Mouse (Mus musculus): ENCODE measurements around the gene Eaf2. TPM values are rescaled to one million over a fixed set of nuclear protein-coding genes. Genes with fewer than 3 reads are reported as not detected.
"Not testable (repeated sequence)": the region's sequence is repeated elsewhere in the genome, so short reads cannot be mapped to it uniquely, and the experiment has no call there.

The Eaf2 gene
- polyA plus RNA-seq, 1 experiment from 2014 or later = 2.2 TPM

DNA sequence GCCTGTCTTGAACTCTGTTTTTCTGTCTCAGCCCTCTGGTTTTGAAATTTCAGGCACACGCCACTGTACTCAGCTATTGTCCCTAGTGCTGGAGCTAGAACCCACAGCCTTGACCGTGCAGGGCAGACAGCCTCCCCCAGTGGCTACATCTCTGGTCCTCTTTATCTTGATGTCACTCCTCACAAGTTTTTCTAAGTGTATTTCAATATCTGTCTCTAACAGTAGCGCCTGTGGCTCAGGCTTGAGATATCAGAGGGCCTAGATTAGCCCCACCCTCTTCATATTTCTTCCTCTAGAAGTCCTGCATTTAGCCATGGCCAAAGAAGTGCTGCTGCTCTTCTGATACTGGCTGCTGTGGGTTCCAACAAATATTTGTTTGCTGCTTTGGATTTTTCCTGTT lies 15.8 kb upstream of the Eaf2 start:
- Histone ChIP-seq H3K36me3 (peaks cover 21% of the 10 kb centered on the region), H3K4me1 (replicated peaks) (no peaks in the 10 kb centered on the region), H3K27me3 (replicated peaks) (no peaks in the 10 kb centered on the region), H3K9me3 (no peaks in the 10 kb centered on the region), H3K27ac (no peak overlapping the region), H3K4me2 (replicated peaks) (no peak overlapping the region), H3K4me3 (replicated peaks) (no peak overlapping the region), H3K9ac (no peak overlapping the region)
- ATAC-seq = peak; percentile 51; the same call in 1 of the 2 replicates
- 89% methylated on average over 3 of the region's 3 CpGs for WGBS

DNA sequence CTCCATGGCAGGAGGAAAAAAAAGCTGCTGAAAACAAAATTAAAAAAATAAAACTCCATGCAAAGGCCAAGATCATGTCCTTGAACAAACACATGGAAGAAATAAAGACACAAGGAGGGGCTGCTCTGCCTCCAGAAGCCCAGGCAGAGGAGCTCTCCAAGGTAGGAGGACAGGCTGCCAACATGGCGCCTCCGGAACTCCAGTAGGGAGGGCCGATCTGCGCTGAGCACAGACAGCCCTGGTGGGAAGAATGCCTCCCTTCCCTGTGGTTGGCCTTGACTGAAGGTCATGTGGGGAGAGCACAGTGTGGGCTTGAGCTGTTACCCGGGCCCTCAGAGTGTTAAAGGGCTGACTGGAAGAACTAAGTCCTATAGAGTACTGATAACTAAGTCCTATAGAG lies 12.7 kb upstream of the Eaf2 start:
- no peaks in the 10 kb centered on the region for H3K9me3 ChIP-seq
- H3K4me1 ChIP-seq (replicated peaks) = no peaks in the 10 kb centered on the region
- H3K27ac ChIP-seq = no peak overlapping the region
- H3K27me3 ChIP-seq (replicated peaks) = no peaks in the 10 kb centered on the region
- H3K4me2 ChIP-seq (replicated peaks) = no peak overlapping the region
- no peak overlapping the region for H3K9ac ChIP-seq
- H3K4me3 ChIP-seq (replicated peaks) = no peak overlapping the region
- no peak for ATAC-seq
- H3K36me3 ChIP-seq = peaks cover 21% of the 10 kb centered on the region
- WGBS = 82% methylated on average over 5 of the region's 5 CpGs

- Histone ChIP-seq H3K4me3 (replicated peaks) (no peak overlapping the region), H3K4me1 (replicated peaks) (no peaks in the 10 kb centered on the region), H3K4me2 (replicated peaks) (no peak overlapping the region), H3K36me3 (peaks cover 13% of the 10 kb centered on the region), H3K27me3 (replicated peaks) (no peaks in the 10 kb centered on the region), H3K9me3 (no peaks in the 10 kb centered on the region), H3K9ac (no peak overlapping the region), H3K27ac (no peak overlapping the region)
- ATAC-seq = no peak
- WGBS = 93% methylated on average over 11 of the region's 11 CpGs
Measured at GRCm38 (mm10) chr16:36885912-36886311, 11.1 kb upstream of the Eaf2 start.

- ATAC-seq = no peak
- Histone ChIP-seq H3K36me3 (peaks cover 11% of the 10 kb centered on the region), H3K27me3 (replicated peaks) (no peaks in the 10 kb centered on the region), H3K4me1 (replicated peaks) (no peaks in the 10 kb centered on the region), H3K27ac (no peak overlapping the region), H3K9me3 (no peaks in the 10 kb centered on the region), H3K9ac (no peak overlapping the region), H3K4me3 (replicated peaks) (no peak overlapping the region), H3K4me2 (replicated peaks) (no peak overlapping the region)
- 89% methylated on average over 4 of the region's 4 CpGs for WGBS
Measured at GRCm38 (mm10) chr16:36884881-36885280, 10.1 kb upstream of the Eaf2 start.

DNA sequence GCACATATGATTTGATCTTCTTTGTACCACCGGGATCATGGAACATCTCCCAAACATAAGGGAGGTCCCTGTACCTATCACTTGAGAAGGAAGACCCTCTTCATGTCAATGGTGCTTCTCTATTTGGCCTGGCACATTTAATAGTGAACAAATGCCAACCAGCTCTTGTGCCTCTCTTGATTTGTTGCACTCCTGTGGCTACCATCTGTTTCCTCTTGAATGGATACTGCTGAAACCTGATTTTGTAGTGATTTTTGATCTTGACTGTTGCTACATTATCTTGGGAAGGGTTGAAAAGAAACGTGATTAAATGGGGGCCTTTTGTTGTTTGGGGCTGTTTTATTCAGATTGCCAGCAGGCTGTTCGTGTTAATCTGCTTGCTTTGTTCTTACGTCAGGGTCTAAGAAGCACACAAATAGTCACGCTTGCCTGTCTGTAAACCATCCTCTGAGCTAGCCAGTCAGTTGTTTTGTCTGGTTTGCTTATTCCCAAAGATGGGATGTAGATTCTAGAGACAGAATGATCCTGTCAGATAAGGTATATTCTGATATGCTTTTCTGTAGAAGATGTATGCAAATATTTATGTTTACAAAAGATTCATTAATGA lies 8.0 kb upstream of the Eaf2 start:
- Histone ChIP-seq H3K27ac (no peak overlapping the region), H3K9ac (no peak overlapping the region), H3K4me1 (replicated peaks) (0 out of 2 replicates have a peak, but pooled peaks cover 3% of the 10 kb centered on the region), H3K9me3 (no peaks in the 10 kb centered on the region), H3K36me3 (peaks cover 9% of the 10 kb centered on the region; the same call in 1 of the 2 replicates), H3K4me3 (replicated peaks) (no peak overlapping the region), H3K4me2 (replicated peaks) (no peak overlapping the region), H3K27me3 (replicated peaks) (no peaks in the 10 kb centered on the region)
- WGBS = 78% methylated on average over 5 of the region's 5 CpGs
- no peak for ATAC-seq

DNA sequence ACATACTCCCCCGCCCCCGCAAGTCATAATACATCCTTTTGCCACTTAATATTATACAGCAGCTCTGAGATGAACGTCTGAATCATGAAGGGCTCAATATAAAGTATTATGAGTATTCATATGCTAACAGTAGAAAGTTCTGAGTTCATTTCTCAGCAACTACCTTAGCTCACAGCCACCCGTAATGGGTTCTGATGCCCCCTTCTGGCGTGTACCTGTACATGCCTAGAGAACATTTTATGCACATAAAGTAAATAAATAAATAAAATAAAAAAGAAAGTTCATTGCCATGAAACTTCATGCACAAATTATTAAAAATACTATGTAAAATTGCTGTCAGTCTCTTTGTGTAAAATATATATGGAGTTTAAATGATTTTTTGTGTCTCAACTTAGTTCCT lies 2.5 kb upstream of the Eaf2 start:
- H3K9ac ChIP-seq = no peak overlapping the region
- no peaks in the 10 kb centered on the region for H3K9me3 ChIP-seq
- no peak overlapping the region for H3K4me3 ChIP-seq (replicated peaks)
- ATAC-seq = no peak
- 78% methylated on average over 5 of the region's 5 CpGs for WGBS
- no peaks in the 10 kb centered on the region for H3K36me3 ChIP-seq
- H3K4me2 ChIP-seq (replicated peaks) = no peak overlapping the region
- no peak overlapping the region for H3K27ac ChIP-seq
- H3K4me1 ChIP-seq (replicated peaks) = peaks cover 3% of the 10 kb centered on the region; the same call in 1 of the 2 replicates
- H3K27me3 ChIP-seq (replicated peaks) = no peaks in the 10 kb centered on the region

DNA sequence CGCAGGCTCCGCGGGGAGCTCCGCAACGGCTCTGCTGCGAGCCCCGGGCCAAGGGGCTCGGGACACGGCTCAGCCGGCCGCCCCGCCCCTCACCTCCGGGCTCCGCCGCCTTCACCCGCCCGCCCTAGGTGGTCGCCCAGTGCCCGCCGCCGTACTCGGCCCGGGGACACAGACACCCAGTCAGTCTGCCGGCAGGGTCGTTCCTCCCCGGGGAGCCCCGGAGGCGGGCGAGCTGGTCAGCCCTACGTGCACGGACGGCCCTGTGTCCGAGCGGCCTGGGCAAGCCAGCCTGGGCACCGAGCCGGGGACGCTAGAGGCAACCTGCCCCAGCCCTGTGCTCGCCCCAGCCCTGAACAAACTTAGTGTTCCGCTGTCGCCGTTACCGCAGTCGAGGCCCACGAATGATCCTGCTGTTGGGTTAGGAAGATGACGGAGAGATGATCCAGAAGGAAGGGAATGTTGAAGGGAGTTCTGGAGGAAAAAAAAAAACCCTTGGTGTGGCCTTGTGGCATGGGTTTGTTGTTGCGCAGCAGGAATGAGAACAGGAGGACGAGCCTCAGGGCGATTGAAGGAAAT lies 561 bp upstream of the Eaf2 start:
- peak; percentile 84 for ATAC-seq
- H3K4me2 ChIP-seq (replicated peaks) = peak overlapping the region; percentile 68
- H3K9me3 ChIP-seq = no peaks in the 10 kb centered on the region
- H3K4me1 ChIP-seq (replicated peaks) = peaks cover 3% of the 10 kb centered on the region; the same call in 1 of the 2 replicates
- no peaks in the 10 kb centered on the region for H3K36me3 ChIP-seq
- WGBS = under 1% methylated on average over 48 of the region's 48 CpGs
- H3K9ac ChIP-seq = peak overlapping the region; percentile 79
- peak overlapping the region; percentile 80 for H3K4me3 ChIP-seq (replicated peaks)
- H3K27me3 ChIP-seq (replicated peaks) = no peaks in the 10 kb centered on the region
- H3K27ac ChIP-seq = peak overlapping the region; percentile 71

- Histone ChIP-seq H3K4me3 (replicated peaks) (no peak overlapping the region), H3K4me2 (replicated peaks) (no peak overlapping the region), H3K27me3 (replicated peaks) (no peaks in the 10 kb centered on the region), H3K9ac (no peak overlapping the region), H3K4me1 (replicated peaks) (no peaks in the 10 kb centered on the region; the same call in 1 of the 2 replicates), H3K9me3 (no peaks in the 10 kb centered on the region), H3K36me3 (peaks cover 5% of the 10 kb centered on the region), H3K27ac (no peak overlapping the region)
- no peak for ATAC-seq
- WGBS = 99% methylated on average over 2 of the region's 2 CpGs
Measured at GRCm38 (mm10) chr16:36869442-36869841, 5.4 kb downstream of the Eaf2 start.

DNA sequence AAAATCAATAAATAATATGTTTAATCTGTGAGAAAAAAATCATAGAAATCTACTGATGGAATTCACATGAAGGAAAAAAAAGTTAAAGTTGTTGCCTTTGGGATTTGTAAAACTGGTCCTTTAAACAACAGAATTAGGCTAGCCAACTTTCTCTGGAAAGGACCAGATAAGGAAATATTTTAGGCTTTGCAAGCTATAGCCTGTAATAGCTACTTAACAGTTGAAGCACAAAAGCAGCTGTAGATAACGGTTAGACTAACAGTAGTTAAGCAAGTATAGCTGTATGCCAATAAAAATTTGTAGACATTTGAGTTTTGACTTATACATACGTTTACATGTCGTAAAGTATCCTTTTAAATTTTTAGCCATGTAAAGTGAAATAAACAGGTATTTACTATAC lies 11.2 kb downstream of the Eaf2 start:
- WGBS = 88% methylated on average over 3 of the region's 3 CpGs
- no peak overlapping the region for H3K4me2 ChIP-seq (replicated peaks)
- H3K4me3 ChIP-seq (replicated peaks) = no peak overlapping the region
- H3K4me1 ChIP-seq (replicated peaks) = no peaks in the 10 kb centered on the region
- H3K9ac ChIP-seq = no peak overlapping the region
- no peak overlapping the region for H3K27ac ChIP-seq
- peaks cover 5% of the 10 kb centered on the region for H3K36me3 ChIP-seq
- no peaks in the 10 kb centered on the region for H3K9me3 ChIP-seq
- no peaks in the 10 kb centered on the region for H3K27me3 ChIP-seq (replicated peaks)
- ATAC-seq = no peak

DNA sequence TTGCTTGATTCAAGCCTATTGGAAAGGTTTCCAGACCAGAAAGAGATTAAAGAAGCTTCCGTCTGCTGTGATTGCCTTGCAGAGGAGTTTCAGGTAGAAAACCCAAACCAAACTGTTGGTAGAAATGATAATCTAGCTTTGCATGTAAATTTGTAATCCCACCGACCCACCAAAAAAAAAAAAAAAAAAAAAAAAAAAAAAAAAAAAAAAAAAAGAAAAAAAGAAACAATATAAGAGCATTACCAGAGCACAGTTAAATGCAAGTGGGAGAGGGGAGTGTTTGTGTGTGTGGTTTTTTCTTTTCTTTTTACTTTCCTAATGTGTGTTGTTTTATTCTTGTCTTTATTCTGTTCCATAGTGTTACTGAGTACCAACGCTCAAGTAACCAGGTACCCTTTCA lies 23.6 kb downstream of the Eaf2 start:
- Histone ChIP-seq H3K4me3 (replicated peaks) (no peak overlapping the region), H3K27me3 (replicated peaks) (no peaks in the 10 kb centered on the region), H3K4me1 (replicated peaks) (no peaks in the 10 kb centered on the region), H3K9ac (no peak overlapping the region), H3K27ac (no peak overlapping the region), H3K9me3 (no peaks in the 10 kb centered on the region), H3K4me2 (replicated peaks) (no peak overlapping the region), H3K36me3 (peaks cover 2% of the 10 kb centered on the region; the same call in 1 of the 2 replicates)
- ATAC-seq = no peak
- WGBS = 95% methylated on average over 3 of the region's 3 CpGs

GRCm38 (mm10) chr16:36846894-36847293 lies 27.9 kb downstream of the Eaf2 start:
- H3K4me1 ChIP-seq (replicated peaks); H3K27ac ChIP-seq; H3K4me3 ChIP-seq (replicated peaks); H3K9me3 ChIP-seq; ATAC-seq; H3K9ac ChIP-seq; H3K27me3 ChIP-seq (replicated peaks); H3K36me3 ChIP-seq; H3K4me2 ChIP-seq (replicated peaks): not testable (repeated sequence)
- 86% methylated on average over 1 of the region's 1 CpGs for WGBS

GRCm38 (mm10) chr16:36828820-36829219 lies 46.0 kb downstream of the Eaf2 start:
- H3K9me3 ChIP-seq = no peaks in the 10 kb centered on the region
- H3K36me3 ChIP-seq = no peaks in the 10 kb centered on the region
- H3K4me2 ChIP-seq (replicated peaks) = peak overlapping the region; percentile 89
- peak; percentile 19; the same call in 1 of the 2 replicates for ATAC-seq
- H3K27ac ChIP-seq = no peak overlapping the region
- peak overlapping the region; percentile 74 for H3K4me3 ChIP-seq (replicated peaks)
- H3K27me3 ChIP-seq (replicated peaks) = no peaks in the 10 kb centered on the region
- WGBS = 5% methylated on average over 11 of the region's 11 CpGs
- peak overlapping the region; percentile 82 for H3K9ac ChIP-seq
- 0 out of 2 replicates have a peak, but pooled peaks cover 3% of the 10 kb centered on the region for H3K4me1 ChIP-seq (replicated peaks)

Data from intestine, embryonic 15.5 days (tissue).